ENCODE assay signal across 8 mouse cellular contexts in genomic region chr17:29176391-29177267, GRCm38 (mm10).
DNase-seq lines count a peak whose midpoint lies in the region.

No protein-coding gene starts in this region.

- peak; percentile 70 to 71 for DNase-seq in B cell, adult 2 months
- peak; percentile 49 for DNase-seq in T-cell, adult 2 months (ENCODE audit: low spot score)
- DNase-seq in embryo, embryonic 9.5 days (ENCODE audit: extremely low spot score): peak; percentile 78
- DNase-seq in heart, adult 8-10 months (ENCODE audit: low spot score): peak; percentile 43
- peak; percentile 71 for DNase-seq in kidney, postnatal 14 days
- peak; percentile 62 to 67 for DNase-seq in lung, adult 18-20 months
- peak; percentile 72 for DNase-seq in retina, postnatal 7 days (ENCODE audit: low read depth, low spot score)
- no peak for DNase-seq in c-Kit-positive CD71-positive TER-119-positive erythroid progenitor cells, embryonic 14.5 days (ENCODE audit: low spot score)
